Mouse (Mus musculus): Measurements from ENCODE around the gene Gpr153. TPM values are rescaled to one million over a fixed set of nuclear protein-coding genes. Genes with fewer than 3 reads are reported as not detected.

The Gpr153 gene
- polyA plus RNA-seq, 1 experiment from 2014 or later = 19.3 TPM

GRCm38 (mm10) chr4:152263089-152263488 is 10.9 kb upstream of the Gpr153 start:
- 68% methylated on average over 9 of the region's 9 CpGs for WGBS
- H3K36me3 ChIP-seq (ENCODE audit: control insufficient read depth, insufficient read depth, low read length) = no peaks in the 10 kb centered on the region

GRCm38 (mm10) chr4:152263512-152264176 is 10.4 kb upstream of the Gpr153 start:
- H3K4me1 ChIP-seq (ENCODE audit: control insufficient read depth, insufficient read depth, low read length) = 0 out of 2 replicates have a peak, but pooled peaks cover 4% of the 10 kb centered on the region
- H3K9me3 ChIP-seq (ENCODE audit: control insufficient read depth, low read length) = no peaks in the 10 kb centered on the region
- WGBS = 34% methylated on average over 10 of the region's 10 CpGs
- ATAC-seq (ENCODE audit: low read depth) = no peak
- no peak overlapping the region for H3K4me3 ChIP-seq (ENCODE audit: low read depth, low read length)
- no peak overlapping the region for H3K9ac ChIP-seq (replicated peaks; ENCODE audit: low read depth, low read length)
- H3K27ac ChIP-seq (ENCODE audit: low read depth, low read length) = no peak overlapping the region
- no peaks in the 10 kb centered on the region for H3K27me3 ChIP-seq (ENCODE audit: control insufficient read depth, insufficient read depth, low read length)
- no peak overlapping the region for H3K4me2 ChIP-seq (ENCODE audit: low read depth, low read length)
- no peaks in the 10 kb centered on the region for H3K36me3 ChIP-seq (ENCODE audit: control insufficient read depth, insufficient read depth, low read length)

More at GRCm38 (mm10) chr4:152263089-152263488, 10.9 kb upstream of the Gpr153 start:
- H3K27ac ChIP-seq (ENCODE audit: low read depth, low read length) = no peak overlapping the region
- no peak overlapping the region for H3K9ac ChIP-seq (replicated peaks; ENCODE audit: low read depth, low read length)
- H3K4me2 ChIP-seq (ENCODE audit: low read depth, low read length) = no peak overlapping the region
- no peak overlapping the region for H3K4me3 ChIP-seq (ENCODE audit: low read depth, low read length)
- ATAC-seq (ENCODE audit: low read depth) = no peak
- H3K4me1 ChIP-seq (ENCODE audit: control insufficient read depth, insufficient read depth, low read length) = 0 out of 2 replicates have a peak, but pooled peaks cover 4% of the 10 kb centered on the region
- H3K27me3 ChIP-seq (ENCODE audit: control insufficient read depth, insufficient read depth, low read length) = no peaks in the 10 kb centered on the region
- H3K9me3 ChIP-seq (ENCODE audit: control insufficient read depth, low read length) = no peaks in the 10 kb centered on the region

GRCm38 (mm10) chr4:152264177-152264530 is 9.9 kb upstream of the Gpr153 start:
- Histone ChIP-seq H3K27ac (ENCODE audit: low read depth, low read length) (no peak overlapping the region), H3K27me3 (ENCODE audit: control insufficient read depth, insufficient read depth, low read length) (no peaks in the 10 kb centered on the region), H3K4me1 (ENCODE audit: control insufficient read depth, insufficient read depth, low read length) (0 out of 2 replicates have a peak, but pooled peaks cover 4% of the 10 kb centered on the region), H3K4me2 (ENCODE audit: low read depth, low read length) (no peak overlapping the region), H3K9ac (replicated peaks; ENCODE audit: low read depth, low read length) (no peak overlapping the region), H3K4me3 (ENCODE audit: low read depth, low read length) (no peak overlapping the region), H3K9me3 (ENCODE audit: control insufficient read depth, low read length) (no peaks in the 10 kb centered on the region), H3K36me3 (ENCODE audit: control insufficient read depth, insufficient read depth, low read length) (no peaks in the 10 kb centered on the region)
- WGBS = 52% methylated on average over 4 of the region's 4 CpGs
- ATAC-seq (ENCODE audit: low read depth) = no peak

GRCm38 (mm10) chr4:152264867-152265568 is 9.0 kb upstream of the Gpr153 start:
- 0 out of 2 replicates have a peak, but pooled peaks cover 4% of the 10 kb centered on the region for H3K4me1 ChIP-seq (ENCODE audit: control insufficient read depth, insufficient read depth, low read length)
- no peak overlapping the region for H3K4me3 ChIP-seq (ENCODE audit: low read depth, low read length)
- no peaks in the 10 kb centered on the region for H3K27me3 ChIP-seq (ENCODE audit: control insufficient read depth, insufficient read depth, low read length)
- no peak overlapping the region for H3K27ac ChIP-seq (ENCODE audit: low read depth, low read length)
- no peak overlapping the region for H3K4me2 ChIP-seq (ENCODE audit: low read depth, low read length)
- no peaks in the 10 kb centered on the region for H3K36me3 ChIP-seq (ENCODE audit: control insufficient read depth, insufficient read depth, low read length)
- no peak overlapping the region for H3K9ac ChIP-seq (replicated peaks; ENCODE audit: low read depth, low read length)
- no peak for ATAC-seq (ENCODE audit: low read depth)
- H3K9me3 ChIP-seq (ENCODE audit: control insufficient read depth, low read length) = no peaks in the 10 kb centered on the region
- 87% methylated on average over 9 of the region's 9 CpGs for WGBS

GRCm38 (mm10) chr4:152265791-152266190 is 8.2 kb upstream of the Gpr153 start:
- Histone ChIP-seq H3K4me1 (ENCODE audit: control insufficient read depth, insufficient read depth, low read length) (0 out of 2 replicates have a peak, but pooled peaks cover 4% of the 10 kb centered on the region), H3K27ac (ENCODE audit: low read depth, low read length) (no peak overlapping the region), H3K9me3 (ENCODE audit: control insufficient read depth, low read length) (no peaks in the 10 kb centered on the region), H3K36me3 (ENCODE audit: control insufficient read depth, insufficient read depth, low read length) (no peaks in the 10 kb centered on the region), H3K9ac (replicated peaks; ENCODE audit: low read depth, low read length) (no peak overlapping the region), H3K4me2 (ENCODE audit: low read depth, low read length) (no peak overlapping the region), H3K27me3 (ENCODE audit: control insufficient read depth, insufficient read depth, low read length) (no peaks in the 10 kb centered on the region), H3K4me3 (ENCODE audit: low read depth, low read length) (no peak overlapping the region)
- no peak for ATAC-seq (ENCODE audit: low read depth)
- 64% methylated on average over 5 of the region's 5 CpGs for WGBS

- no peaks in the 10 kb centered on the region for H3K9me3 ChIP-seq (ENCODE audit: control insufficient read depth, low read length)
- ATAC-seq (ENCODE audit: low read depth) = no peak
- H3K27ac ChIP-seq (ENCODE audit: low read depth, low read length) = no peak overlapping the region
- no peak overlapping the region for H3K4me2 ChIP-seq (ENCODE audit: low read depth, low read length)
- H3K36me3 ChIP-seq (ENCODE audit: control insufficient read depth, insufficient read depth, low read length) = no peaks in the 10 kb centered on the region
- H3K4me3 ChIP-seq (ENCODE audit: low read depth, low read length) = no peak overlapping the region
- H3K9ac ChIP-seq (replicated peaks; ENCODE audit: low read depth, low read length) = no peak overlapping the region
- 61% methylated on average over 10 of the region's 10 CpGs for WGBS
- H3K27me3 ChIP-seq (ENCODE audit: control insufficient read depth, insufficient read depth, low read length) = no peaks in the 10 kb centered on the region
- H3K4me1 ChIP-seq (ENCODE audit: control insufficient read depth, insufficient read depth, low read length) = 0 out of 2 replicates have a peak, but pooled peaks cover 4% of the 10 kb centered on the region
Observed at GRCm38 (mm10) chr4:152266236-152266895, 7.7 kb upstream of the Gpr153 start.

GRCm38 (mm10) chr4:152267748-152268369 is 6.2 kb upstream of the Gpr153 start:
- no peaks in the 10 kb centered on the region for H3K36me3 ChIP-seq (ENCODE audit: control insufficient read depth, insufficient read depth, low read length)
- 0 out of 2 replicates have a peak, but pooled peaks cover 4% of the 10 kb centered on the region for H3K4me1 ChIP-seq (ENCODE audit: control insufficient read depth, insufficient read depth, low read length)
- H3K9me3 ChIP-seq (ENCODE audit: control insufficient read depth, low read length) = no peaks in the 10 kb centered on the region
- no peak for ATAC-seq (ENCODE audit: low read depth)
- no peak overlapping the region for H3K9ac ChIP-seq (replicated peaks; ENCODE audit: low read depth, low read length)
- no peak overlapping the region for H3K4me3 ChIP-seq (ENCODE audit: low read depth, low read length)
- H3K27ac ChIP-seq (ENCODE audit: low read depth, low read length) = no peak overlapping the region
- no peak overlapping the region for H3K4me2 ChIP-seq (ENCODE audit: low read depth, low read length)
- 70% methylated on average over 13 of the region's 13 CpGs for WGBS
- no peaks in the 10 kb centered on the region for H3K27me3 ChIP-seq (ENCODE audit: control insufficient read depth, insufficient read depth, low read length)

GRCm38 (mm10) chr4:152269967-152270366 is 4.1 kb upstream of the Gpr153 start:
- Histone ChIP-seq H3K9ac (replicated peaks; ENCODE audit: low read depth, low read length) (no peak overlapping the region), H3K9me3 (ENCODE audit: control insufficient read depth, low read length) (no peaks in the 10 kb centered on the region), H3K36me3 (ENCODE audit: control insufficient read depth, insufficient read depth, low read length) (no peaks in the 10 kb centered on the region), H3K4me3 (ENCODE audit: low read depth, low read length) (no peak overlapping the region), H3K4me2 (ENCODE audit: low read depth, low read length) (no peak overlapping the region), H3K27me3 (ENCODE audit: control insufficient read depth, insufficient read depth, low read length) (peaks cover 5% of the 10 kb centered on the region; the same call in 1 of the 2 replicates), H3K27ac (ENCODE audit: low read depth, low read length) (no peak overlapping the region), H3K4me1 (ENCODE audit: control insufficient read depth, insufficient read depth, low read length) (peaks cover 14% of the 10 kb centered on the region; the same call in 1 of the 2 replicates)
- WGBS = 89% methylated on average over 13 of the region's 13 CpGs
- no peak for ATAC-seq (ENCODE audit: low read depth)

All from neural tube, embryonic 14.5 days (tissue).